Mouse (Mus musculus): ENCODE results near the gene Ccdc106. TPM values are rescaled to one million over a fixed set of nuclear protein-coding genes. Genes with fewer than 3 reads are reported as not detected.
"Not testable (repeated sequence)": the region's sequence is repeated elsewhere in the genome, so short reads cannot be mapped to it uniquely, and the experiment has no call there.

Ccdc106 gene
- polyA plus RNA-seq, 1 experiment from 2014 or later, result 6.4 TPM

DNA sequence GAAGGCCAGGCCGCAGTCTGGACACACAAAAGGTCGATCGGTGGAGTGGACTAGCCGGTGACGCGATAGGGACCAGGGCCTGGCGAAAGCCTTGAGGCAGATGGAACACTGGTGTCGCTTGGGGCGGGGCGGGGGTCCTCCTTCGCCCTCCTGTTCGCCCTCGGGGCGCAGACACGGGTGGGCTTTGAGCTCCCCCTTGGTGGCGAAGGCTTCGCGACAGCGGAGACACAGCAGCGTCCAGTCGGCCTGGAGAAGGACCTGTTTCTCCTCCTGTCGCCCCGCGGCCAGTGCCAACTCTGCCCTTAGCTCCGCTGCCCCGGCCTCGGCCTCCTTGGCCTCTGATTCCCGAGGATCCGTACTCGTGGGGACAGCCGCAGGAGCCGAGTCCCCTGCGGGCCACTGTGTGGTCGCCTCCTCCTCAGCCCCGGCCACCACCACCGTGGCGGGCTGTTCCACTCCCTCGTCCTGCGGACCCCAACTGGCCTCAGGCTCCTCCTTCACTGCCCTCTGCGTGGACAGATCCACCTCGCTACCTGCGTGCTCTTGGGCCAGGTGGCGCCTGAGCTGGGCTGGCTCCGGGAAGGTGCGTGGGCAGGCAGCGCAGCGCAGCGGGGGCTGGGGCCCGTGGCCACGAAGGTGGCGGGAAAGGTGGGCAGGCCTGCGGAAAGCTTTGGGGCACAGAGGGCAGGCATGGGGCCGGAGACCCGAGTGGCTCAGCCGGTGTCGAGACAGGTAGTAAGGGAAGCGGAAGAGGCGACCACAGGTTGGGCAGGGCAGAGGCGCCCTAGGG lies 26.2 kb upstream of the Ccdc106 start:
- H3K27ac ChIP-seq (ENCODE audit: low read depth, low read length), result no peak overlapping the region
- H3K36me3 ChIP-seq (ENCODE audit: control insufficient read depth, insufficient read depth, low read length), result peaks cover 7% of the 10 kb centered on the region
- peaks cover 19% of the 10 kb centered on the region for H3K27me3 ChIP-seq (ENCODE audit: control insufficient read depth, insufficient read depth, low read length)
- peaks cover 17% of the 10 kb centered on the region for H3K4me1 ChIP-seq (ENCODE audit: control insufficient read depth, insufficient read depth, low read length)
- peak overlapping the region; percentile 18; the same call in 1 of the 2 replicates for H3K9ac ChIP-seq (ENCODE audit: low read length)
- 40% methylated on average over 59 of the region's 59 CpGs for WGBS
- DNase-seq (ENCODE audit: low spot score) (no peak), ATAC-seq (ENCODE audit: insufficient read depth, low FRiP score, low TSS enrichment) (no peak)
- peak overlapping the region; percentile 11 for H3K4me2 ChIP-seq (ENCODE audit: low read depth)
- H3K4me3 ChIP-seq (ENCODE audit: low read depth, low read length), result peak overlapping the region; percentile 72
- no peaks in the 10 kb centered on the region; the same call in 1 of the 2 replicates for H3K9me3 ChIP-seq (ENCODE audit: control insufficient read depth, low read length)

GRCm38 (mm10) chr7:4995268-4996002 lies 24.9 kb upstream of the Ccdc106 start:
- ATAC-seq (ENCODE audit: insufficient read depth, low FRiP score, low TSS enrichment) (peak; percentile 10), DNase-seq (ENCODE audit: low spot score) (peak; percentile 19)
- Histone ChIP-seq H3K36me3 (ENCODE audit: control insufficient read depth, insufficient read depth, low read length) (peaks cover 7% of the 10 kb centered on the region), H3K9me3 (ENCODE audit: control insufficient read depth, low read length) (no peaks in the 10 kb centered on the region; the same call in 1 of the 2 replicates), H3K9ac (ENCODE audit: low read length) (peak overlapping the region; percentile 91), H3K27me3 (ENCODE audit: control insufficient read depth, insufficient read depth, low read length) (peaks cover 19% of the 10 kb centered on the region), H3K4me1 (ENCODE audit: control insufficient read depth, insufficient read depth, low read length) (peaks cover 17% of the 10 kb centered on the region), H3K4me3 (ENCODE audit: low read depth, low read length) (peak overlapping the region; percentile 72), H3K27ac (ENCODE audit: low read depth, low read length) (no peak overlapping the region), H3K4me2 (ENCODE audit: low read depth) (peak overlapping the region; percentile 87)
- 6% methylated on average over 19 of the region's 19 CpGs for WGBS

DNA sequence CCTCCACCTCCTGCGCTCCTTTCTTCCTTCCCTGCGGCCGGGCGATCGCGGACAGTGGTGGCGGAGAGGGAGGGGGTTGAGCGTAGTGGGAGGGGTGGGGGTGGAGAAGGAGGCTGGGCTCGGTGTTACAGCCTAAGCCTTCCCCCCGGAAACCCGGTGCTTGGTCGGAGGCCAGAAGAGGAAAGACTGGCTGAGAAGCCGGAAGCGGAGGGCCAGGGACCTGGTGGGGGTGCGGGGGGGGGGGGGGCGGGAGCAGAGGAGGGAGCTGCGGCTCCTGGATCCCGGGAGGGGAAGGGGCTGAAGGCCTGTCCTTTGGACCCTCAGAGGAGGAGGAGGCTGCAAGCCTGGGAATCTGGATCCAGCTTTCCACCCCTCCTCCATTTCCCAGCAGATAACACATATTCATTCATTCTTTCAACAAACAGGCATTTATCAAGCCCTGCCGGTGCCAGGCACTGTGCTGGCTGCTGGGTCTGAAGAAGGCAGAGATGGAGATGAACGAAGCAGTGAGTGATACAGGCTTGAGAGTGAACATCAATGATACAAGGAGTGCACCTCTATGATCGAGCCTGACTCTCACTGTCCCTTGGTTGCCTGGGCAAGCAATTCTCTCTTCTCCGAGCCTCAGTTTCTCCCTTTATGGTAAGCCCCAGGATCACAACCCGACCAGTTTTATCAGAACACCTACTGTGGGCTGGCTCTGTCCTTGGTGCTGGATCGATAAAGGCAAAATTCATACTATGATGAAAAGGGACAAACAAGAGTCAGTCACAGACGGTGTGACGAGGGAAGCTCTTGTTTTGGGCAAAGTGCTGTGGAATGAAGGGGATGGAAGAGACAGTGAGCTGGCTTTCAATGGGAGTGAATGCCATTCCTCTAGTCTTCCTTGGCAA lies 24.1 kb upstream of the Ccdc106 start, which contains the start of gene Zfp579:
Gene Zfp579 (minus strand): TSS at position 156 of the 893 bp plus-strand sequence.
- Histone ChIP-seq H3K4me2 (ENCODE audit: low read depth) (peak within 1 kb of the TSS; percentile 87), H3K36me3 (ENCODE audit: control insufficient read depth, insufficient read depth, low read length) (peaks cover 7% of the 10 kb centered on the region), H3K4me1 (ENCODE audit: control insufficient read depth, insufficient read depth, low read length) (peaks cover 17% of the 10 kb centered on the region), H3K9me3 (ENCODE audit: control insufficient read depth, low read length) (no peaks in the 10 kb centered on the region; the same call in 1 of the 2 replicates), H3K9ac (ENCODE audit: low read length) (peak within 1 kb of the TSS; percentile 91), H3K27me3 (ENCODE audit: control insufficient read depth, insufficient read depth, low read length) (peaks cover 19% of the 10 kb centered on the region), H3K4me3 (ENCODE audit: low read depth, low read length) (peak within 1 kb of the TSS; percentile 72), H3K27ac (ENCODE audit: low read depth, low read length) (peak within 1 kb of the TSS; percentile 21; the same call in 1 of the 2 replicates)
- ATAC-seq (ENCODE audit: insufficient read depth, low FRiP score, low TSS enrichment) (peak; percentile 85), DNase-seq (ENCODE audit: low spot score) (peak; percentile 93)
- WGBS, result 8% methylated on average over 15 of the region's 26 CpGs

DNA sequence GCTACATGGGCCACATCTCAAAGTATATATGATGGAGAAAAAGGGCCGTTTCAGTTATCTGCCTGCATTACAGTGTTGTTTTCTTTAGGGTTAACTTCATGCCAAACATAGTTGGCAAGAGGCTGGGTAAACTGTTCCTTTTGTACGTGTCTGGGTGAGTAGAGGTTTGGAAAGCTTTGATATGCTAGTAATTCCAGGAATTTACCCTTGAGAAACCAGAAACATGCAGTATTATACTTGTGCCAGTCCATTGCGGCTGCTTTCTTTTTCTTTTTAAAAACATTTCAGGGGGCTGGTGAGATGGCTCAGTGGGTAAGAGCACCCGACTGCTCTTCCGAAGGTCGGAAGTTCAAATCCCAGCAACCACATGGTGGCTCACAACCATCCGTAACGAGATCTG lies 23.4 kb upstream of the Ccdc106 start:
- 71% methylated on average over 6 of the region's 8 CpGs for WGBS
- no peak for ATAC-seq (ENCODE audit: insufficient read depth, low FRiP score, low TSS enrichment)
- H3K9ac ChIP-seq (ENCODE audit: low read length), result peak overlapping the region; percentile 91

GRCm38 (mm10) chr7:4999876-5000275 lies 20.5 kb upstream of the Ccdc106 start:
- H3K36me3 ChIP-seq (ENCODE audit: control insufficient read depth, insufficient read depth, low read length), result no peaks in the 10 kb centered on the region
- DNase-seq (ENCODE audit: low spot score), result no peak
- no peak for ATAC-seq (ENCODE audit: insufficient read depth, low FRiP score, low TSS enrichment)
- H3K9ac ChIP-seq (ENCODE audit: low read length), result no peak overlapping the region
- peaks cover 10% of the 10 kb centered on the region for H3K4me1 ChIP-seq (ENCODE audit: control insufficient read depth, insufficient read depth, low read length)
- H3K4me2 ChIP-seq (ENCODE audit: low read depth), result no peak overlapping the region
- no peak overlapping the region for H3K4me3 ChIP-seq (ENCODE audit: low read depth, low read length)
- no peak overlapping the region for H3K27ac ChIP-seq (ENCODE audit: low read depth, low read length)
- peaks cover 2% of the 10 kb centered on the region for H3K27me3 ChIP-seq (ENCODE audit: control insufficient read depth, insufficient read depth, low read length)
- H3K9me3 ChIP-seq (ENCODE audit: control insufficient read depth, low read length), result no peaks in the 10 kb centered on the region
- WGBS, result 65% methylated on average over 2 of the region's 2 CpGs

More for the DNA sequence above, 23.4 kb upstream of the Ccdc106 start:
- H3K36me3 ChIP-seq (ENCODE audit: control insufficient read depth, insufficient read depth, low read length), result peaks cover 7% of the 10 kb centered on the region
- H3K4me2 ChIP-seq (ENCODE audit: low read depth), result peak overlapping the region; percentile 87
- peaks cover 17% of the 10 kb centered on the region for H3K4me1 ChIP-seq (ENCODE audit: control insufficient read depth, insufficient read depth, low read length)
- H3K27me3 ChIP-seq (ENCODE audit: control insufficient read depth, insufficient read depth, low read length), result peaks cover 19% of the 10 kb centered on the region
- peak overlapping the region; percentile 72 for H3K4me3 ChIP-seq (ENCODE audit: low read depth, low read length)
- no peak overlapping the region for H3K27ac ChIP-seq (ENCODE audit: low read depth, low read length)
- DNase-seq (ENCODE audit: low spot score), result no peak
- no peaks in the 10 kb centered on the region; the same call in 1 of the 2 replicates for H3K9me3 ChIP-seq (ENCODE audit: control insufficient read depth, low read length)

DNA sequence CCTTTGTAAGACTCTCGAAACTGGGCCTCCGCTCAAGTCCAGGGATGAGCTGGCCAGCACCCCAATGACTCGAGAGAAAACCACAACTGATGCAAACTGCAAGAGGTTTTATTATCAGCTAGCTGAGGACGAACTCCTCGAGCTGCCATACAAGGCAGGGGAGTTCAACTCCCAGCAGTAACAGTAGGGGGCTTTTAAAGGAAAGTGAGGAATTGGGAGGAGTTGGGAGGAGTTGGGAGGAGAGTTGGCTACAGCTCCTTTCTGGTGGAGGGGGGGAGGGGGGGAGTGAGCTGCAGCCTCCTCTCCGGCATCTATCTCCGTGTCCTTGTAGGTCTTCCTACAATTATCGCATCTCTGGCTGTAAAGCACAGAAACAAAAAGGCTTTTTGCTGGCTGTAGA lies 17.5 kb upstream of the Ccdc106 start:
- H3K9me3 ChIP-seq (ENCODE audit: control insufficient read depth, low read length); H3K27me3 ChIP-seq (ENCODE audit: control insufficient read depth, insufficient read depth, low read length); H3K4me3 ChIP-seq (ENCODE audit: low read depth, low read length); DNase-seq (ENCODE audit: low spot score); H3K9ac ChIP-seq (ENCODE audit: low read length); H3K36me3 ChIP-seq (ENCODE audit: control insufficient read depth, insufficient read depth, low read length); H3K4me2 ChIP-seq (ENCODE audit: low read depth); ATAC-seq (ENCODE audit: insufficient read depth, low FRiP score, low TSS enrichment); H3K4me1 ChIP-seq (ENCODE audit: control insufficient read depth, insufficient read depth, low read length); H3K27ac ChIP-seq (ENCODE audit: low read depth, low read length): not testable (repeated sequence)
- WGBS, result 72% methylated on average over 8 of the region's 8 CpGs

DNA sequence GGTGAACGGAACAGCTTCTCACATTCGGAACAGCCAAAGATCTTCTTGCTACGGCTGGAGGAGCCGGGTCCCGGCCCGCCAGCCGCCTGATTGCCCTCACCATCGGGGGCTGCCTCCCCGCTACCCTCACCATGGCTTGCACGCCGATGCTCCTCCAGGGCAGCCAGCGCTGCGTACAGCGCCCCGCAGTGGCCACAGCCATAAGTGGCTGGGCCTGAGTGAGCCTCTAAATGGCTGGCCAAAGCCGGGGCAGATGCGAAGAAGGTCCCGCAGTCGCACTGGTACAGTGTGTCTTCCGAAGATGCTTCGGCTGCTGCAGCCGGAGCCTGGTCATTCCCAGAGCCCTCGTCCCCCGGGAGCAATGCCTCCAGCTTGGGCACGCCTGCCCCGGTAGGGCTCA lies 12.1 kb upstream of the Ccdc106 start:
- ATAC-seq (ENCODE audit: insufficient read depth, low FRiP score, low TSS enrichment) (no peak), DNase-seq (ENCODE audit: low spot score) (no peak)
- Histone ChIP-seq H3K36me3 (ENCODE audit: control insufficient read depth, insufficient read depth, low read length) (peaks cover 40% of the 10 kb centered on the region), H3K4me2 (ENCODE audit: low read depth) (no peak overlapping the region), H3K27me3 (ENCODE audit: control insufficient read depth, insufficient read depth, low read length) (no peaks in the 10 kb centered on the region), H3K27ac (ENCODE audit: low read depth, low read length) (no peak overlapping the region), H3K4me3 (ENCODE audit: low read depth, low read length) (no peak overlapping the region), H3K9ac (ENCODE audit: low read length) (no peak overlapping the region), H3K4me1 (ENCODE audit: control insufficient read depth, insufficient read depth, low read length) (0 out of 2 replicates have a peak, but pooled peaks cover under 1% of the 10 kb centered on the region), H3K9me3 (ENCODE audit: control insufficient read depth, low read length) (no peaks in the 10 kb centered on the region)
- WGBS, result 97% methylated on average over 26 of the region's 26 CpGs

Data from neural tube, embryonic 11.5 days (tissue).